Mouse (Mus musculus): ENCODE measurements around the gene Tprgl.

- TF ChIP-seq KAT2A (IDR thresholded peaks at IDR 0.05; ENCODE audit: insufficient replicate concordance, low read length) (no peak), POLR2AphosphoS2 (IDR thresholded peaks at IDR 0.05; ENCODE audit: low read depth, low read length) (no peak), MAX (IDR thresholded peaks at IDR 0.05; ENCODE audit: low read length) (no peak), CTCF (conservative IDR thresholded peaks at IDR 0.05 in 1 of 2, IDR thresholded peaks at IDR 0.05 in 1 of 2; ENCODE audit: low read depth in 2 of 2, low read length in 2 of 2) (peak; percentile 63 to 69), POLR2A (IDR thresholded peaks at IDR 0.05; ENCODE audit: low read depth, low read length) (no peak), JUND (conservative IDR thresholded peaks at IDR 0.05; ENCODE audit: low read depth, low read length) (no peak), USF1 (IDR thresholded peaks at IDR 0.05; ENCODE audit: low read depth, low read length) (no peak), E2F4 (IDR thresholded peaks at IDR 0.05; ENCODE audit: insufficient replicate concordance, low read depth, low read length) (no peak)
These were observed 46.8 kb upstream of the Tprgl start for GRCm38 (mm10) chr4:154207261-154207660.
